Mouse (Mus musculus) hindbrain, embryonic 10.5 days (tissue): ENCODE measurements at regions not wholly inside any gene's neighbourhood (a gene's known extent, or its start where the extent isn't known, plus 50 kb on each side); places are given as distances from the start of the nearest gene placed in this dataset.

Experiments
- DNase-seq: peaks from one replicate; pipeline ENCODE4 v3.0.0-alpha.2; 2017; ENCODE audit warnings: low spot score
- H3K27ac ChIP-seq: fragments of 300-500 bp; sonication (generic); 2 replicates; pipeline ENCODE4 v1.5.1; 2016; ENCODE audit warnings: mild to moderate bottlenecking, moderate library complexity
- H3K27me3 ChIP-seq: fragments of 300-500 bp; sonication (generic); 2 replicates; pipeline ENCODE4 v1.6.1; 2016; ENCODE audit warnings: mild to moderate bottlenecking; ENCODE audit not compliant: poor library complexity, insufficient read depth, severe bottlenecking
- H3K36me3 ChIP-seq: fragments of 300-500 bp; sonication (generic); 2 replicates; pipeline ENCODE4 v1.6.1; 2016; ENCODE audit warnings: mild to moderate bottlenecking, moderate library complexity
- H3K4me1 ChIP-seq: fragments of 300-500 bp; sonication (generic); replicated peaks from 2 replicates; pipeline ENCODE4 v1.6.1; 2016; ENCODE audit warnings: mild to moderate bottlenecking
- H3K4me3 ChIP-seq: fragments of 300-500 bp; sonication (generic); 2 replicates; pipeline ENCODE4 v1.5.1; 2016; ENCODE audit warnings: mild to moderate bottlenecking, moderate library complexity
- H3K9me3 ChIP-seq: fragments of 300-500 bp; sonication (generic); 2 replicates; pipeline ENCODE4 v1.6.1; 2016; ENCODE audit warnings: mild to moderate bottlenecking, moderate library complexity
- whole genome bisulfite sequencing: fragments of 180-500 bp; shearing (Covaris S2); methylation state at CpG from one replicate; pipeline ENCODE4 v1.1.7; 2016; 5-methylcytosine and 5-hydroxymethylcytosine counted together

- WGBS = 93% methylated on average over 1 of the region's 1 CpGs
- Histone ChIP-seq H3K4me1 (no peaks in the 10 kb centered on the region), H3K27ac (no peak overlapping the region), H3K27me3 (no peaks in the 10 kb centered on the region), H3K36me3 (no peaks in the 10 kb centered on the region), H3K9me3 (no peaks in the 10 kb centered on the region), H3K4me3 (no peak overlapping the region)
- DNase-seq = no peak
Observed at GRCm38 (mm10) chr3:42199206-42199605, 456.8 kb downstream of the D3Ertd751e start.

GRCm38 (mm10) chr3:42201373-42201772, 459.0 kb downstream of the D3Ertd751e start:
- no peak overlapping the region for H3K27ac ChIP-seq
- H3K9me3 ChIP-seq = no peaks in the 10 kb centered on the region
- no peaks in the 10 kb centered on the region for H3K27me3 ChIP-seq
- no peaks in the 10 kb centered on the region for H3K4me1 ChIP-seq
- WGBS = 91% methylated on average over 6 of the region's 6 CpGs
- H3K4me3 ChIP-seq = no peak overlapping the region
- H3K36me3 ChIP-seq = no peaks in the 10 kb centered on the region
- no peak for DNase-seq

- Histone ChIP-seq H3K4me1 (no peaks in the 10 kb centered on the region), H3K9me3 (no peaks in the 10 kb centered on the region), H3K27me3 (no peaks in the 10 kb centered on the region), H3K4me3 (no peak overlapping the region), H3K36me3 (no peaks in the 10 kb centered on the region), H3K27ac (no peak overlapping the region)
- 93% methylated on average over 4 of the region's 4 CpGs for WGBS
- DNase-seq = no peak
Observed at GRCm38 (mm10) chr3:42205640-42206039, 463.2 kb downstream of the D3Ertd751e start.

GRCm38 (mm10) chr3:42211420-42211819, 469.0 kb downstream of the D3Ertd751e start:
- Histone ChIP-seq H3K4me3 (no peak overlapping the region), H3K27me3 (no peaks in the 10 kb centered on the region), H3K4me1 (no peaks in the 10 kb centered on the region), H3K9me3 (no peaks in the 10 kb centered on the region), H3K36me3 (no peaks in the 10 kb centered on the region), H3K27ac (no peak overlapping the region)
- no peak for DNase-seq
- WGBS = 87% methylated on average over 3 of the region's 3 CpGs

- Histone ChIP-seq H3K36me3 (no peaks in the 10 kb centered on the region), H3K27ac (no peak overlapping the region), H3K4me1 (no peaks in the 10 kb centered on the region), H3K27me3 (no peaks in the 10 kb centered on the region), H3K9me3 (no peaks in the 10 kb centered on the region), H3K4me3 (no peak overlapping the region)
- DNase-seq = no peak
- 87% methylated on average over 5 of the region's 5 CpGs for WGBS
Observed at GRCm38 (mm10) chr3:42212456-42212855, 470.0 kb downstream of the D3Ertd751e start.

- H3K4me3 ChIP-seq = no peak overlapping the region
- WGBS = 87% methylated on average over 6 of the region's 6 CpGs
- no peaks in the 10 kb centered on the region for H3K36me3 ChIP-seq
- H3K9me3 ChIP-seq = no peaks in the 10 kb centered on the region
- no peak overlapping the region for H3K27ac ChIP-seq
- no peak for DNase-seq
- H3K27me3 ChIP-seq = no peaks in the 10 kb centered on the region
- H3K4me1 ChIP-seq = no peaks in the 10 kb centered on the region
Observed at GRCm38 (mm10) chr3:42213163-42213562, 470.8 kb downstream of the D3Ertd751e start.

GRCm38 (mm10) chr3:42214624-42215276, 472.3 kb downstream of the D3Ertd751e start:
- Histone ChIP-seq H3K27ac (no peak overlapping the region), H3K4me3 (no peak overlapping the region), H3K4me1 (no peaks in the 10 kb centered on the region), H3K27me3 (no peaks in the 10 kb centered on the region), H3K36me3 (no peaks in the 10 kb centered on the region), H3K9me3 (no peaks in the 10 kb centered on the region)
- no peak for DNase-seq
- WGBS = 67% methylated on average over 10 of the region's 10 CpGs

GRCm38 (mm10) chr3:42218719-42219118, 476.3 kb downstream of the D3Ertd751e start:
- DNase-seq = no peak
- no peaks in the 10 kb centered on the region for H3K36me3 ChIP-seq
- no peak overlapping the region for H3K4me3 ChIP-seq
- no peaks in the 10 kb centered on the region for H3K4me1 ChIP-seq
- WGBS = 91% methylated on average over 3 of the region's 3 CpGs
- H3K27me3 ChIP-seq = no peaks in the 10 kb centered on the region
- no peak overlapping the region for H3K27ac ChIP-seq
- H3K9me3 ChIP-seq = no peaks in the 10 kb centered on the region

GRCm38 (mm10) chr3:42227679-42228398, 485.4 kb downstream of the D3Ertd751e start:
- DNase-seq = no peak
- 94% methylated on average over 4 of the region's 4 CpGs for WGBS
- Histone ChIP-seq H3K4me3 (no peak overlapping the region), H3K27ac (no peak overlapping the region), H3K27me3 (no peaks in the 10 kb centered on the region), H3K4me1 (no peaks in the 10 kb centered on the region), H3K9me3 (no peaks in the 10 kb centered on the region), H3K36me3 (no peaks in the 10 kb centered on the region)

GRCm38 (mm10) chr3:42228399-42228755, 486.0 kb downstream of the D3Ertd751e start:
- no peaks in the 10 kb centered on the region for H3K4me1 ChIP-seq
- H3K27ac ChIP-seq = no peak overlapping the region
- no peaks in the 10 kb centered on the region for H3K9me3 ChIP-seq
- DNase-seq = no peak
- H3K27me3 ChIP-seq = no peaks in the 10 kb centered on the region
- WGBS = 86% methylated on average over 3 of the region's 3 CpGs
- H3K4me3 ChIP-seq = no peak overlapping the region
- no peaks in the 10 kb centered on the region for H3K36me3 ChIP-seq

GRCm38 (mm10) chr3:42232268-42232667, 489.9 kb downstream of the D3Ertd751e start:
- Histone ChIP-seq H3K27ac (no peak overlapping the region), H3K4me1 (no peaks in the 10 kb centered on the region), H3K36me3 (no peaks in the 10 kb centered on the region), H3K4me3 (no peak overlapping the region), H3K9me3 (no peaks in the 10 kb centered on the region), H3K27me3 (no peaks in the 10 kb centered on the region)
- no peak for DNase-seq
- WGBS = 90% methylated on average over 5 of the region's 5 CpGs

- no peaks in the 10 kb centered on the region for H3K4me1 ChIP-seq
- no peaks in the 10 kb centered on the region for H3K36me3 ChIP-seq
- H3K4me3 ChIP-seq = no peak overlapping the region
- no peak overlapping the region for H3K27ac ChIP-seq
- no peak for DNase-seq
- WGBS = 74% methylated on average over 3 of the region's 3 CpGs
- H3K9me3 ChIP-seq = no peaks in the 10 kb centered on the region
- H3K27me3 ChIP-seq = no peaks in the 10 kb centered on the region
Observed at GRCm38 (mm10) chr3:42233756-42234155, 491.3 kb downstream of the D3Ertd751e start.

- H3K4me3 ChIP-seq = no peak overlapping the region
- no peaks in the 10 kb centered on the region for H3K9me3 ChIP-seq
- H3K4me1 ChIP-seq = no peaks in the 10 kb centered on the region
- no peaks in the 10 kb centered on the region for H3K27me3 ChIP-seq
- H3K27ac ChIP-seq = no peak overlapping the region
- DNase-seq = no peak
- H3K36me3 ChIP-seq = no peaks in the 10 kb centered on the region
- WGBS = 87% methylated on average over 1 of the region's 1 CpGs
Observed at GRCm38 (mm10) chr3:42235515-42235914, 493.1 kb downstream of the D3Ertd751e start.
